Mouse (Mus musculus) midbrain, embryonic 13.5 days (tissue): ENCODE measurements around the gene Acer2. TPM values are rescaled to one million over a fixed set of nuclear protein-coding genes. Genes with fewer than 3 reads are reported as not detected.

Experiments used
- ATAC-seq: fragments of 200-750 bp; cut with Nextera tagmentation; 2 replicates; pipeline ENCODE4 v1.8.0; 2017; ENCODE audit warnings: mild to moderate bottlenecking, moderate TSS enrichment, moderate library complexity
- H3K27ac ChIP-seq: fragments of 300-500 bp; sonication (generic); 2 replicates; pipeline ENCODE4 v1.5.1; 2015; ENCODE audit warnings: inconsistent platforms, mild to moderate bottlenecking, moderate library complexity
- H3K27me3 ChIP-seq: fragments of 300-500 bp; sonication (generic); 2 replicates; pipeline ENCODE4 v1.6.1; 2015; ENCODE audit warnings: mild to moderate bottlenecking, inconsistent platforms
- H3K36me3 ChIP-seq: fragments of 300-500 bp; sonication (generic); 2 replicates; pipeline ENCODE4 v1.6.1; 2015; ENCODE audit warnings: mild to moderate bottlenecking, inconsistent platforms
- H3K4me1 ChIP-seq: fragments of 300-500 bp; sonication (generic); replicated peaks from 2 replicates; pipeline ENCODE4 v1.6.1; 2015; ENCODE audit warnings: inconsistent platforms
- H3K4me2 ChIP-seq: fragments of 300-500 bp; sonication (generic); replicated peaks from 2 replicates; pipeline ENCODE4 v1.6.1; 2015; ENCODE audit warnings: moderate library complexity, mild to moderate bottlenecking, inconsistent platforms
- H3K4me3 ChIP-seq: fragments of 300-500 bp; sonication (generic); replicated peaks from 2 replicates; pipeline ENCODE4 v1.5.1; 2015; ENCODE audit warnings: mild to moderate bottlenecking, inconsistent platforms
- H3K9ac ChIP-seq: fragments of 300-500 bp; sonication (generic); replicated peaks from 2 replicates; pipeline ENCODE4 v1.6.1; 2015; ENCODE audit warnings: mild to moderate bottlenecking, inconsistent platforms
- H3K9me3 ChIP-seq: fragments of 300-500 bp; sonication (generic); 2 replicates; pipeline ENCODE4 v1.6.1; 2016; ENCODE audit warnings: mild to moderate bottlenecking, inconsistent platforms
- WGBS: fragments of 180-500 bp; shearing (Covaris S2); methylation state at CpG from one replicate; pipeline ENCODE4 v1.1.7; 2015; 5-methylcytosine and 5-hydroxymethylcytosine counted together
- polyA plus RNA-seq: library from polyadenylated mRNA; unstranded; fragments of >200 nt; fragmentation: Nextera tagmentation; extraction: Ambion mirVana; gene quantifications from 2 replicates; pipeline ENCODE4 v1.2.1, GENCODE M21; 2015

Gene Acer2
- polyA plus RNA-seq, 1 experiment from 2014 or later = 19.4 TPM

DNA sequence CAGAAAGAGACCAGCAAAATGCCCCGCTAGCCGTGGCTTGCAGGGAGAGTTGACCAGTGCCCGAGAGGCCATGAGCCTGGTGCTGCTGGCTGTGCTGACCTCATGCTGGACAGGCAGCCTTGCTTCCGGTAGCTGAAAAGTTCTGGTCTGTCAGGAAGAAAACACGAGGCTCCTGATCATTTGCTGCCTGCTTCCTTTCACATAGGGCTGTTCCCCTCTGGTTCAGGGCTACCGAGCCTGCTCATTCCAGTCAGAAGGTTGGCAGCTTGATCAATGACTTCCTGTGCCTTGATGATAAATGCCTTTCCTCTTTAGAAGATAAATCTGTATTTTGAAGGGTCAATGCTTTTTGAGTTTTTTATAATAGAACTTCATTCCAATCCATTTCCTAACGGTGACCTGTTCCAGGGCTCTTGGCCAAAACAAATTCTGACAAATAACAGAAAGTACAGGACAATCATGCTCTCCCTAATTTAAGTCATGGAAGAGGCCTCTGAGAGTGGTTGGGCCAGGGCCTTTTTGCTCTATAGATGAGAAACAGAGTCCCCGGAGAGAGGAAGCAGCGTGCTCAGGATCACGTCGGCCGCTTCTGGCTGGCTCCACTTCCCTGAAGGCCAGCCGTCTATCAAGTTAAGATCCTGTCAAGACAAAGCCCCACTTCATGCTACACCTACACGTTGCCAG lies 24.7 kb downstream of the Acer2 start:
- Histone ChIP-seq H3K9me3 (no peaks in the 10 kb centered on the region), H3K36me3 (no peaks in the 10 kb centered on the region), H3K9ac (no peak overlapping the region), H3K4me3 (no peak overlapping the region), H3K27ac (no peak overlapping the region), H3K4me1 (no peaks in the 10 kb centered on the region), H3K4me2 (no peak overlapping the region), H3K27me3 (no peaks in the 10 kb centered on the region)
- 79% methylated on average over 14 of the region's 14 CpGs for WGBS
- ATAC-seq = no peak

DNA sequence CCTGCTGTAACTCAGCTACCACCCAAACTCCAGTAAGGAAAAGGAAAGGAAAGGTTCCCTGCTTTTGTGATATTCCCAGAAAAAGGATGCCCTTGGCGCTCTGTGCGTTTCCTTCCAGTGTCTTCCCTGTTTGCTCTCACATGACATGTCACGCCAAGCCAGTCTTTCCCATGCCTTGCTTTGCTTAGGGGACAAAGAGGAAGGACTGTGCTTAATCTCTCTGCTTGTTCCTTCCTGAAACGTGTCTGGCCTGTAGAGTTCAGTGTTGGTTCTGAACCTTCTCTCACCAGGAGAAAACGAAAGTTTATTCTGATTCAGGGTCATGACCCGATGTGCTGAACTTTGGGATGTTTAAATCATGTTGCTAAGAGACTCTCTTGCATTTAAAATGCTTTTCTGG lies 28.2 kb downstream of the Acer2 start:
- WGBS = 56% methylated on average over 6 of the region's 6 CpGs
- no peaks in the 10 kb centered on the region for H3K36me3 ChIP-seq
- no peak overlapping the region for H3K27ac ChIP-seq
- no peak for ATAC-seq
- H3K4me2 ChIP-seq = no peak overlapping the region
- no peaks in the 10 kb centered on the region for H3K9me3 ChIP-seq
- H3K4me3 ChIP-seq = no peak overlapping the region
- no peak overlapping the region for H3K9ac ChIP-seq
- H3K27me3 ChIP-seq = no peaks in the 10 kb centered on the region
- H3K4me1 ChIP-seq = no peaks in the 10 kb centered on the region

DNA sequence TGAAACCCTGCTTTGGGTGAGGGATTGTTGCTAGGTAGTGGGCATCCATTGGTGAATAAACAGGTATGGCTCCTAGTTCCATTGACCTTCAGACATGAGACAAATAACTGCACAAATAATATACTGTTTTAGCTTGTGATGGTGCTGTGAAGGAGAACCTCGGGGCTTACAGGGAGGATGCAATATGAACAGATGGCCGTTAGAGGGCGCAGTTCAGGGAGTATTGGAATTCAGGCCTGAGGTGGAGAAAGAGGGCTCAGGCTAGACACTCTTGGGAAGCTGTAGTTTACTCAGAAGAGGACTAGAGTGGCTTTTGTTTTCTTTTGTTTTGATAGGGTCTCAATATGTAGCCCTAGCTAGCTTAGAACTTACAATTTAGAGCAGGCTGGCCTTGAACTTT lies 30.8 kb downstream of the Acer2 start:
- Histone ChIP-seq H3K36me3 (no peaks in the 10 kb centered on the region), H3K27ac (no peak overlapping the region), H3K4me3 (no peak overlapping the region), H3K9ac (no peak overlapping the region), H3K4me1 (no peaks in the 10 kb centered on the region), H3K4me2 (no peak overlapping the region), H3K27me3 (no peaks in the 10 kb centered on the region), H3K9me3 (no peaks in the 10 kb centered on the region)
- 32% methylated on average over 3 of the region's 3 CpGs for WGBS
- no peak for ATAC-seq

DNA sequence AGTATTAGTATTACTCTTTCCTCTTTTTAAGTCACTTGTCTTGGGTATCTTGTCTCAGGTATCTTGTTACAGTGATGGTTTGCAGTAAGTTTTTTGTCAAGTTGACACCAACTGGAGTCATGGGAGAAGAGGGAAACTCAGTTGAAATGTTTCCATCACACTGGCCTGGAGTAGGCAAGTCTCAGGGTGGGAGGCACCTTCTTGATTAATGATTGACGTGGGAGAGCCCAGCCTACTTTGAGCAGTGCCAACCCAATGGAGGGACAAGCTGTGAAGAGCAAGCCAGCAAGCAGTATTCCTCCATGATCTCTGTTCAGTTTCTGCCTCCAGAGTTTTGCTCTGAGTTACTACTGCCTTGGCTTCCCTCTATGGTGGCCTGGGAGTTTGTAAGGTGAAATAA lies 31.7 kb downstream of the Acer2 start:
- Histone ChIP-seq H3K9ac (no peak overlapping the region), H3K27ac (no peak overlapping the region), H3K4me3 (no peak overlapping the region), H3K4me1 (no peaks in the 10 kb centered on the region), H3K27me3 (no peaks in the 10 kb centered on the region), H3K4me2 (no peak overlapping the region), H3K9me3 (no peaks in the 10 kb centered on the region), H3K36me3 (no peaks in the 10 kb centered on the region)
- ATAC-seq = no peak
- WGBS = 90% methylated on average over 1 of the region's 1 CpGs

DNA sequence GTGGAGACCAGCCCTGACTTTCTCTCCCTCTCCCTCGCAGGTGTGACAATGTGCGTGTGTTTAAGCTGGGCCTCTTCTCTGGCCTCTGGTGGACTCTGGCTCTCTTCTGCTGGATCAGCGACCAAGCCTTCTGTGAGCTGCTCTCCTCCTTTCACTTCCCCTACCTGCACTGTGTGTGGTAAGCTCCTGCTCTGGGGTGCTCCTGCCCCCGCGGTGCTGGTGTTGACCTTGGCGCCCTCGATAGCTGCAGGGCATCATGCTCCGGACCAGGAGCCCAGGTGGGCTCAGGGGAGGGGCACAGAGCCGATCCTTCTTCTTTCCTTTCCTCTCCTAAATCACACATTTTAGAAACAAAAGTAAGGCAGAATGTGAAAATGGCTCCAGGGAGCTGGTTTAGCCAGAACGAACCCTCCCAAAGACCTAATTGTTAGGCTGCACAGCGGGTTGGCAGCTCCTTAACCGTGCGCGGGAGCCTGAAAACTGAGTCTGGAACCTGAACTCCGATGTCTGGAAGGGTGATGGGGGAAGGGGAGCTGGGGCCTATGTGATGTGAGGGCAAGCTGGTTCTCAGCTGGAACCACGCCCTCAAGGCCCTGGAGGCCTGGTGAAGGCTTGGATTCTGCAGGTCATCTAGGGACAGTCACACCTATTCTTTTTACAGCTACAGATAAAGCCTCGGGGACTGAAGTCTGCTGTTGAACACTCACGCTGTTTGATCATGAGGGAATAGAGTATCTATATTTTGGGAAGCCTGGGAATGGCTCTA lies 37.6 kb downstream of the Acer2 start:
- no peak for ATAC-seq
- no peaks in the 10 kb centered on the region for H3K9me3 ChIP-seq
- no peak overlapping the region for H3K27ac ChIP-seq
- H3K27me3 ChIP-seq = no peaks in the 10 kb centered on the region
- H3K4me1 ChIP-seq = peaks cover 8% of the 10 kb centered on the region
- 16% methylated on average over 18 of the region's 18 CpGs for WGBS
- H3K36me3 ChIP-seq = no peaks in the 10 kb centered on the region
- H3K4me2 ChIP-seq = no peak overlapping the region
- no peak overlapping the region for H3K9ac ChIP-seq
- H3K4me3 ChIP-seq = no peak overlapping the region

DNA sequence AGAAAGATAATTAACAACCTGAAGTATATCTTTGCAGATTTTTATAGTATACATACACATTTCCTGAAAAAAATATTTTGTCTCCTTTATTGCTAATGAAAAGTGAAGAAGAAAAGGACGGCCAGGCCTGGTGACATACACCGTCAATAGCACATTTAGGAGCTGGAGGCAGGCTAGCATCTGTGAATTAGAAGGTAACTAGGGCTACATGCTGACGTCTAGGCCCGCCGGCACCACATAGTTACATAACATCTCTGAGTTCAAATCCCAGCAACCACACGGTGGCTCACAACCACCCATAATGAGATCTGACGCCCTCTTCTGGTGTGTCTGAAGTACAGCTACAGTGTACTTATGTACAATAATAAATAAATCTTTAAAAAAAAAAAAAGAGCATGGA lies 38.6 kb downstream of the Acer2 start:
- Histone ChIP-seq H3K9me3 (no peaks in the 10 kb centered on the region), H3K36me3 (no peaks in the 10 kb centered on the region), H3K4me2 (no peak overlapping the region), H3K27ac (no peak overlapping the region), H3K4me1 (peaks cover 8% of the 10 kb centered on the region), H3K9ac (no peak overlapping the region), H3K4me3 (no peak overlapping the region), H3K27me3 (no peaks in the 10 kb centered on the region)
- ATAC-seq = no peak
- 76% methylated on average over 7 of the region's 7 CpGs for WGBS

DNA sequence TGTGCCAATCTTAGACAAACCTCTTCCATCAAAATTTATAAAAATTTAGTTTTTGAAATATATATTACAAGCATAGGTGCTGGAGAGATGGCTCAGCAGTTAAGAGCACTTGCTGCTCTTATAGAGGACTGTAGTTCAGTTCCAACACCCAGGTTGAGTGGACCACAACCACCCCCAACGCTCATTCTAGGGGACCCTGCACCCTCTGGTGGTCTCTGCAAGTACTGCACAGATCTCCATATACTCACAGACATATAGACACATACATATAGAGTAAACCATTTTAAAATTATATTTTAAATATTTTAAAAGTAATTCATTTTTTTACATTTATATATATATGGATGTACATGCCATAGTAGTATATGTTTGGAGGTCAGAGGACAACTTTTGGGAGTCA lies 41.9 kb downstream of the Acer2 start:
- no peak overlapping the region for H3K9ac ChIP-seq
- H3K9me3 ChIP-seq = no peaks in the 10 kb centered on the region
- no peaks in the 10 kb centered on the region for H3K36me3 ChIP-seq
- H3K4me1 ChIP-seq = peaks cover 8% of the 10 kb centered on the region
- WGBS = 78% methylated on average over 1 of the region's 1 CpGs
- H3K27ac ChIP-seq = no peak overlapping the region
- H3K27me3 ChIP-seq = no peaks in the 10 kb centered on the region
- ATAC-seq = no peak
- H3K4me3 ChIP-seq = no peak overlapping the region
- no peak overlapping the region for H3K4me2 ChIP-seq

DNA sequence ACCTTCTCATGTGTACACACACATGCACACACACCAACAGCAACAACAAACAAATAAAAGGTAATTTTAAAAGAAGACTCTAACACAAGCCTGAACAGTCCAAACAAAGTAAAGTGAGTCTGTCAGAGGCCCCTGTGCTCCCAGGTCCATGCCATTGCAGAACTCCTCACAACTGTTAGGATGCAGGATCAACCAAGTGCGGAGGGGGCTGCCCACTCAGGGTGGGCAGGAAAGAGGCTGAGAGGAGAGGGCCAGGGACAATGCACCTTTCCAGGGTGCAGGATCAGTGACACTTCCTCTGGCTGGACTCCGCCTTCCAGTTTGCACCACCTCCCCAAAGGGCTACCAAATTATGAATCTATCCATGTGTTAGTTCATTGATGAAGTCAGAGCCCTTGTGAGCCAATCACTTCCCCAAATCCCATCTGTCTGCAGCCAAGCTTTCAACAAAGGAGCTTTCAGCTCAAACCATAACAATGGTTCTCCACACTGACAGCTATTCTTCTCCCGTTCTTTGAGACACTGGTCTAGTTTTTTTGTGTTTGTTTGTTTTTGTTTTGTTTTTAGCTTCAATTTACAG lies 49.4 kb downstream of the Acer2 start:
- H3K9ac ChIP-seq = no peak overlapping the region
- no peak overlapping the region for H3K27ac ChIP-seq
- H3K4me3 ChIP-seq = no peak overlapping the region
- no peaks in the 10 kb centered on the region for H3K27me3 ChIP-seq
- no peaks in the 10 kb centered on the region for H3K9me3 ChIP-seq
- peak; percentile 51 for ATAC-seq
- 49% methylated on average over 3 of the region's 3 CpGs for WGBS
- H3K36me3 ChIP-seq = no peaks in the 10 kb centered on the region
- peaks cover 11% of the 10 kb centered on the region for H3K4me1 ChIP-seq
- no peak overlapping the region for H3K4me2 ChIP-seq

DNA sequence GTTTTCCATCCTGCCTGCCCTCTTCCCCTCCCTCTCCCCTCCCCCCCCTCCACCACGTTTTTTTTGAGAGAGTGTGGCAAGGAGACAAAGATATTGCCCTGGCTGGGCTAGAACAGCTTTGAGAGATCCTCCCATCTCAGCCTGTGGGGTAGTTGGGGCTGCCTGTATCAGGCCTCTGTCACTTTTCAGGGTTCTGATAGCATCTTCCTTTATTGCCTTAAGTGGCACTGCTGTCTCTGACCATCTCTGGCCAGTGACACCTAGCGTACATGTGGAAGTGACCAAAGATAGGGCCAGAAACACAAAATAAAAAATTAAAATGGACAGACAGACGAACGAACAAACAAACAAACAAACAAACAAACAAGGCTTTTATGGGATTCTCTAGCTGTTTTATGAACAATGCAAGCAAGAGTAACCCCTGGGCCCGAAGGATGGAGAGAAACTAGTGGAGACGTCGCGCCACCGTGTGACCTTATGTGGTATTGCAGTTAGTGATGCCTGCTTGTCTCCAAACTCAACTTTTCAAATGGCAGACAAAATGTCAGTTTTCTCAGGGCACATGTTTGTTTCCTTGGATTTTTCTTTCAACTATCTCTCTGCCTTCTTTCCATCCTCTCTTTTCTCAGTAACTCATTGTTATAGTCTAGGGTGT lies 50.7 kb downstream of the Acer2 start:
- Histone ChIP-seq H3K27ac (no peak overlapping the region), H3K4me1 (peaks cover 11% of the 10 kb centered on the region), H3K4me2 (no peak overlapping the region), H3K9ac (no peak overlapping the region), H3K36me3 (no peaks in the 10 kb centered on the region), H3K27me3 (no peaks in the 10 kb centered on the region; the same call in 1 of the 2 replicates), H3K9me3 (no peaks in the 10 kb centered on the region), H3K4me3 (no peak overlapping the region)
- peak; percentile 63; the same call in 1 of the 2 replicates for ATAC-seq
- 11% methylated on average over 9 of the region's 9 CpGs for WGBS

DNA sequence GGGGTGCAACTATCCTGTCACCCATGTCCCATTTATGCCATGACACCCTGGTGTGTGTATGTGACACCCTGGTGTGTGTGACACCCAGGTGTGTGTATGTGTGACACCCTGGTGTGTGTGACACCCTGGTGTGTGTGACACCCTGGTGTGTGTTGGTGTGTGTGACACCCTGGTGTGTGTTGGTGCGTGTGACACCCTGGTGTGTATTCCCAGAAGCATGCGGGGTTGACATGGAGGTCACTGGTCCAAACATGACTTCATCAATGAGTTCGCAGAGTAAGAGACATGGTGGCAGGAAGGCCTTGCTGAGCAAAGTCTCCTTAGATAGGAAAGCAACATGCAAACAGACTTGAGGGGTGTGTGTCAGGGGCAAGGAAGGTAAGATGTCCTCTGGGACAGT lies 52.8 kb downstream of the Acer2 start:
- 88% methylated on average over 3 of the region's 3 CpGs for WGBS
- no peak for ATAC-seq
- no peak overlapping the region for H3K27ac ChIP-seq
- H3K4me2 ChIP-seq = no peak overlapping the region
- H3K9ac ChIP-seq = no peak overlapping the region
- peaks cover 16% of the 10 kb centered on the region for H3K4me1 ChIP-seq
- no peaks in the 10 kb centered on the region for H3K36me3 ChIP-seq
- no peaks in the 10 kb centered on the region; the same call in 1 of the 2 replicates for H3K27me3 ChIP-seq
- no peak overlapping the region for H3K4me3 ChIP-seq
- no peaks in the 10 kb centered on the region for H3K9me3 ChIP-seq

DNA sequence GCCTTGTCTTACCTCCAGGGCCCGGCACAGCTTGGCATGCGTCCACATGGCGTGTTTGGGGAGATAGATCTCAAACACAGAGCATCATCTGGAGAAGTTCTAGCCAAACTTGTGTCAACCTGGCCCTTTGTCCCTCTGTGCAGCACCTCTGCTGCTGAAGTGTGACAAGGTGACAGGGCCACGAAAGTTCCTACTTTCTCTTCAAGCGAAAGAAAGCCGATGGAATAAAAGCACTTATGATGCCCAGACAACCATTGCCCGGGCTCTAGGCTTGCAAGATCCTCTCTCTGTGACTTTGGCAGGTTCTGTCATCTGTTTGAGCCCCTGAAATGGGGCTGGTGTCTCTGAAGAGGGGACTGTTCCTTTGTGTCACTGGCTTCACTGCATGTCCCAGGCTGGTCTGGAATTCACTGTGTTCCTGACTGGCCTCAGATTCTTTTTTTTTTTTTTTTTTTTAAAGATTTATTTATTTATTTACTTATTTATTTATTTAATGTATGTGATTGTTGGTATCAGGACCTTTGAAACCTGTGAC lies 56.0 kb downstream of the Acer2 start:
- no peak overlapping the region for H3K9ac ChIP-seq
- WGBS = 92% methylated on average over 7 of the region's 7 CpGs
- no peaks in the 10 kb centered on the region for H3K9me3 ChIP-seq
- peaks cover 7% of the 10 kb centered on the region for H3K36me3 ChIP-seq
- H3K27ac ChIP-seq = no peak overlapping the region
- peak overlapping the region; percentile 68 for H3K4me2 ChIP-seq
- H3K4me1 ChIP-seq = peaks cover 6% of the 10 kb centered on the region
- peak overlapping the region; percentile 52; the same call in 1 of the 2 replicates for H3K4me3 ChIP-seq
- no peaks in the 10 kb centered on the region; the same call in 1 of the 2 replicates for H3K27me3 ChIP-seq
- peak; percentile 40 for ATAC-seq
